Mouse (Mus musculus): Measurements from ENCODE around the gene Dach2.

DNA sequence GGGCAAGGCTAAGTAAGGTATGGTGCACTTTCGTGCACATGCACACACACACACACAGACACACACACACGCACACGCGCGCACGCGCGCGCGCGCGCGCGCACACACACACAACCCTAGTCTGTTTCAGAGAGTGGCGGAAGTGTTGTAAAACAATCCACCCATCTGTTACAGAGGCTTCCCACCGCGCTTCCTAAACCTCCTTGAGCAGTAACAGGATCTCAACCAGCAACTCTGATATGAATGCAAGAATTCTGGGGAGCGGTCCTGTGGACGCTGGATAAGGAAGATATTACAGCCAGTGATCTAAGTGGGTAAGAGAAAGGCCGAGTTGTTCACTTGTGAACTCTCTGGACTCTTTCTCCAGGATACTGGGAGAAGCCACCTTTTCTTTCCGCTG is at the start of gene Dach2:
- no peak for TF ChIP-seq POLR2AphosphoS2 (IDR thresholded peaks at IDR 0.05; ENCODE audit: insufficient read length, low read depth)
- TF ChIP-seq POLR2A (IDR thresholded peaks at IDR 0.05; ENCODE audit: insufficient read length, low read depth): no peak
- TF ChIP-seq TCF12 (IDR thresholded peaks at IDR 0.05; ENCODE audit: insufficient read depth, poor library complexity, severe bottlenecking): no peak
- no peak for TF ChIP-seq MAX (IDR thresholded peaks at IDR 0.05; ENCODE audit: low read depth)
- TF ChIP-seq MYOD1 (IDR thresholded peaks at IDR 0.05; ENCODE audit: control insufficient read depth in 1 of 3, insufficient read length in 2 of 3, low read depth in 2 of 3): no peak
- TF ChIP-seq USF1 (IDR thresholded peaks at IDR 0.05; ENCODE audit: low read depth): no peak
- TF ChIP-seq E2F4 (IDR thresholded peaks at IDR 0.05; ENCODE audit: insufficient read depth): no peak
